Mouse (Mus musculus) olfactory bulb, adult 2 months (tissue): ENCODE data around the gene Gm43552.

ENCODE experiments used
- CTCF ChIP-seq: fragments of 200-500 bp; IDR thresholded peaks from 2 replicates; pipeline ENCODE4 v1.5.1; 2012; ENCODE audit warnings: low read depth, mild to moderate bottlenecking, low read length, moderate library complexity; ENCODE audit not compliant: insufficient read depth
- POLR2A ChIP-seq: fragments of 200-500 bp; IDR thresholded peaks from 2 replicates; pipeline ENCODE4 v1.6.1; 2012; ENCODE audit warnings: mild to moderate bottlenecking, low read depth, low read length, moderate library complexity; ENCODE audit not compliant: insufficient read depth

- TF ChIP-seq CTCF (no peak), POLR2A (no peak)
Observed at GRCm38 (mm10) chr5:65534496-65534895, 41.9 kb upstream of the Gm43552 start.
